Mouse (Mus musculus) kidney, embryonic 16.5 days (tissue): ENCODE data around the gene Dusp5. TPM values are rescaled to one million over a fixed set of nuclear protein-coding genes. Genes with fewer than 3 reads are reported as not detected.

Experiments used
- ATAC-seq: fragments of 200-750 bp; cut with Nextera tagmentation; 2 replicates; pipeline ENCODE4 v1.8.0; 2017; ENCODE audit warnings: moderate TSS enrichment; ENCODE audit not compliant: low FRiP score, low TSS enrichment
- H3K27ac ChIP-seq: fragments of 300-500 bp; sonication (generic); 2 replicates; pipeline ENCODE4 v1.5.1; 2014; ENCODE audit warnings: low read length
- H3K27me3 ChIP-seq: fragments of 300-500 bp; sonication (generic); 2 replicates; pipeline ENCODE4 v1.6.1; 2014; ENCODE audit warnings: low read length, control low read depth, mixed read lengths; ENCODE audit not compliant: insufficient read depth
- H3K36me3 ChIP-seq: fragments of 300-500 bp; sonication (generic); 2 replicates; pipeline ENCODE4 v1.6.1; 2014; ENCODE audit warnings: low read length, control low read depth, mixed read lengths; ENCODE audit not compliant: insufficient read depth
- H3K4me1 ChIP-seq: fragments of 300-500 bp; sonication (generic); 2 replicates; pipeline ENCODE4 v1.6.1; 2014; ENCODE audit warnings: low read length, control low read depth, mixed read lengths; ENCODE audit not compliant: insufficient read depth
- H3K4me2 ChIP-seq: fragments of 300-500 bp; sonication (generic); replicated peaks from 2 replicates; pipeline ENCODE4 v1.6.1; 2014; ENCODE audit warnings: low read depth, low read length
- H3K4me3 ChIP-seq: fragments of 300-500 bp; sonication (generic); 2 replicates; pipeline ENCODE4 v1.5.1; 2014; ENCODE audit warnings: mild to moderate bottlenecking, low read length
- H3K9ac ChIP-seq: fragments of 300-500 bp; sonication (generic); replicated peaks from 2 replicates; pipeline ENCODE4 v1.6.1; 2014; ENCODE audit warnings: low read length
- H3K9me3 ChIP-seq: fragments of 300-500 bp; sonication (generic); 2 replicates; pipeline ENCODE4 v1.6.1; 2016; ENCODE audit warnings: low read length, control low read depth
- WGBS: fragments of 180-500 bp; shearing (Covaris S2); extraction: QIAGEN DNeasy Blood & Tissue Kit; methylation state at CpG from one replicate; pipeline ENCODE4 v1.1.7; 2014; 5-methylcytosine and 5-hydroxymethylcytosine counted together
- polyA plus RNA-seq: library from polyadenylated mRNA; unstranded; fragments of >200 nt; fragmentation: Nextera tagmentation; extraction: Ambion mirVana; gene quantifications from 2 replicates; pipeline ENCODE4 v1.2.1, GENCODE M21; 2015

Dusp5 gene
- polyA plus RNA-seq, 1 experiment from 2014 or later, result 9.6 TPM

DNA sequence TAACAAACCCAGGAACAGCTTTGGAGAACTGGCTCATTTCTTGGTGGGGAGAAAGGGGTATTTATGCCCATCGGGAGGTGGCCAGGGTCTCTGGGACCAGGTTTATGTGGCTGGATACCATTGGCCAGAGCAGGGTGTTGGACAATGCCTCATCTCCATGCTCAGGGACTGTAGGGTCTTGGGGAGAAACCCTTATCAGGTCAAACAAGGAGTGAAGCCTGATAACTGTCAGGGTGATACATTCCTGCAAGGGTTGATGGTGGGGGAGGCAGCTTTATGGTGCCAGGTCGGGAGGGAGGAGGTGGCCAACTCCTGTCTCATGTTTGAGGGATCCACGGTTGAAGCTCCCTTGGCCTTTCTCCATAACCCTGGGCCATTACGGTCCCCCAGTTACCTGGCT is 42.1 kb downstream of the Dusp5 start:
- Histone ChIP-seq H3K4me3 (no peak overlapping the region), H3K36me3 (no peaks in the 10 kb centered on the region), H3K27ac (no peak overlapping the region), H3K27me3 (no peaks in the 10 kb centered on the region), H3K9ac (no peak overlapping the region), H3K9me3 (peaks cover 6% of the 10 kb centered on the region; the same call in 1 of the 2 replicates), H3K4me1 (no peaks in the 10 kb centered on the region), H3K4me2 (no peak overlapping the region)
- 75% methylated on average over 4 of the region's 4 CpGs for whole genome bisulfite sequencing
- no peak for ATAC-seq

DNA sequence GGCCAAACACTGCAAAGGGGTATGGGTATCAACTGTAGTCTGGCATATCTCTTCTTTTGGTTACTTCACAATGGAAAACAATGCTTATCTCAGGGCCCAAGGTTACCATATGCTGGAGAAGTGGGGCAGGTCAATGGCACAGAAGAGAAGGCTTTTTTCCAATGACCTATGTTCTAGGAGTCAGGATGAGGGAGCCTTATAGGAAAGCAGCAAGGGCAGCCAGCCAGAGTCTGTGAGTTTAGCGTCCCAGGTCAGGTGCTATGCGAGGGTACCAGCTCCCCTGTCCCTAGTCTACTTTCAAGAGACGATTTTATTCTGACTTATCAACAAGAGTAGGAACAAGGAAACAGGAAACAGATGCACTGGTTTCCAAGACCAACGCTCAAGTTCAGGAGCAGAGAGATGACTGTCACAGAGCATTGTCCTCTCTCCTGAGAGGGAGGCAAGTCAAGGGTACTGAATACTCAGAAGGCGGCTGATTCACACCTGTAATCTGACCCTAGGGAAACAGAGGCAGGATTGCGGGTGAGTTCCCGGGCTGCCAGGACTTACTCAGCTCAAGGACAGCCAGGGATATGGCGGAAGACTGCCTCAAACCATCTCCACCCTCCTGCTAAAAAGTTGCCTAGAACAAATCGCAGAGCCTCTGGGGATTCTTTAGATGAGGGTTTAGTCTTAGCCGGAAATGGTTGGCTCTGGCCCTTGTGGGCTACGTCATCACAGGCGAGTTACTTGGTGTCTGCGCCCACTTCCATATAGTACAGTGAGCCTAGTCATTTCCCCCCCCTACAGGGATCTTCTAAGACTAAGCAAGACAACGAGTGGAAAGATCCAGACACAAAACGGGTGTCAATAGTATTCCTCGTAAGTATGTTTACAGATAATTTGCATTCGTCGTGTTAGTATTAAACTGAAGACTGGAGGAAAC is 42.9 kb downstream of the Dusp5 start:
- WGBS, result 77% methylated on average over 18 of the region's 18 CpGs
- Histone ChIP-seq H3K27me3 (no peaks in the 10 kb centered on the region), H3K9me3 (peaks cover 5% of the 10 kb centered on the region; the same call in 1 of the 2 replicates), H3K4me2 (no peak overlapping the region), H3K4me1 (0 out of 2 replicates have a peak, but pooled peaks cover 1% of the 10 kb centered on the region), H3K36me3 (no peaks in the 10 kb centered on the region), H3K9ac (no peak overlapping the region), H3K4me3 (no peak overlapping the region), H3K27ac (no peak overlapping the region)
- no peak for ATAC-seq

DNA sequence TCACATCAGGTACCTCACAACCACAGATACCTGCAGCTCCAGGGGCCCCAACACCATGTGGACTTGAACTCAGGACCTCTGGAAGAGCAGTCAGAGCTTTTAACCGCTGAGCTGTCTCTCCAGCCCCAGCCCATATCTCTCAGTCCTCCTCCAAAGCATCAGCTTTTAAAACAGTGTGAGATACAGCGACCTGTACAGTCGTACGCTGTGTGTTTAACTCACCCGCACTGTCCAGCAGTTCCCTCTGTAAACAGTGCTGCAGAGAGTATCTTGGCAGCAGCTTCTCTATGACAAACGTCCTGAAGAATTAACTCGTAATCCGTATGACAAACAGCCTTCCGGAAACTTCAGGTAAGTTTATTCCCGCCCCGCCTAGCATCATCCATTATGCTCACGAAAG is 43.7 kb downstream of the Dusp5 start:
- no peaks in the 10 kb centered on the region for H3K36me3 ChIP-seq
- ATAC-seq, result no peak
- no peak overlapping the region for H3K27ac ChIP-seq
- no peak overlapping the region for H3K4me3 ChIP-seq
- no peak overlapping the region for H3K4me2 ChIP-seq
- H3K27me3 ChIP-seq, result no peaks in the 10 kb centered on the region
- no peak overlapping the region for H3K9ac ChIP-seq
- no peaks in the 10 kb centered on the region for H3K9me3 ChIP-seq
- 75% methylated on average over 12 of the region's 12 CpGs for WGBS
- 0 out of 2 replicates have a peak, but pooled peaks cover 5% of the 10 kb centered on the region for H3K4me1 ChIP-seq

DNA sequence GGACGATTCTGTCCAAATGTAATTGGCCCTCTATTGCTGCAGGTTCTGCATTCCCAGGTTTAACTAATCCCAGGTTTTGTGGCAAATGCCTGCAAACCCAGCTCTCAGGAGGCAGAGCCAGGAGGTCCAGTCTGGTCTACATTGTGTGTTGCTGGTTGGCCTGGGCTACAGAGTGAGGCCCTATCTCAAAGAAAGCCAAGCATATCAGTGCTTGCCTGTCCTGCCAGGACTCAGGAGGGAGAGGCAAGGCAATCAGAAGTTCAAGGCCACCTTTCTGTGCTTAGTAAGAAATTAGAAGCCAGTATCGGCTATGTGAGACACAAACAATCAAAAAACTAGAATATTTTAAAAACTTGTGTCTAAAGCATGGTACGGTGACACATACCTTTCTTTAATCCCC is 44.2 kb downstream of the Dusp5 start:
- H3K4me3 ChIP-seq, result no peak overlapping the region
- no peak overlapping the region for H3K27ac ChIP-seq
- H3K27me3 ChIP-seq, result no peaks in the 10 kb centered on the region
- H3K9ac ChIP-seq, result no peak overlapping the region
- WGBS, result 89% methylated on average over 3 of the region's 3 CpGs
- H3K9me3 ChIP-seq, result no peaks in the 10 kb centered on the region
- no peak for ATAC-seq
- H3K4me2 ChIP-seq, result no peak overlapping the region
- no peaks in the 10 kb centered on the region for H3K36me3 ChIP-seq
- 0 out of 2 replicates have a peak, but pooled peaks cover 5% of the 10 kb centered on the region for H3K4me1 ChIP-seq

- Histone ChIP-seq H3K9ac (no peak overlapping the region), H3K4me3 (no peak overlapping the region), H3K4me2 (no peak overlapping the region), H3K27ac (no peak overlapping the region), H3K4me1 (0 out of 2 replicates have a peak, but pooled peaks cover 5% of the 10 kb centered on the region), H3K9me3 (no peaks in the 10 kb centered on the region), H3K27me3 (no peaks in the 10 kb centered on the region), H3K36me3 (no peaks in the 10 kb centered on the region)
- ATAC-seq, result no peak
- WGBS, result 64% methylated on average over 8 of the region's 8 CpGs
Observed at GRCm38 (mm10) chr19:53574131-53574530, 45.2 kb downstream of the Dusp5 start.

GRCm38 (mm10) chr19:53574546-53574945 is 45.6 kb downstream of the Dusp5 start:
- 87% methylated on average over 7 of the region's 7 CpGs for WGBS
- Histone ChIP-seq H3K27me3 (no peaks in the 10 kb centered on the region), H3K9ac (no peak overlapping the region), H3K27ac (no peak overlapping the region), H3K4me2 (no peak overlapping the region), H3K9me3 (no peaks in the 10 kb centered on the region), H3K4me1 (0 out of 2 replicates have a peak, but pooled peaks cover 5% of the 10 kb centered on the region), H3K36me3 (no peaks in the 10 kb centered on the region), H3K4me3 (no peak overlapping the region)
- ATAC-seq, result no peak

GRCm38 (mm10) chr19:53575296-53576010 is 46.5 kb downstream of the Dusp5 start:
- WGBS, result 92% methylated on average over 4 of the region's 4 CpGs
- Histone ChIP-seq H3K4me2 (no peak overlapping the region), H3K36me3 (no peaks in the 10 kb centered on the region)

GRCm38 (mm10) chr19:53576061-53576460 is 47.2 kb downstream of the Dusp5 start:
- Histone ChIP-seq H3K4me3 (no peak overlapping the region), H3K4me2 (no peak overlapping the region), H3K9me3 (no peaks in the 10 kb centered on the region), H3K9ac (no peak overlapping the region), H3K36me3 (no peaks in the 10 kb centered on the region), H3K27ac (no peak overlapping the region), H3K4me1 (0 out of 2 replicates have a peak, but pooled peaks cover 5% of the 10 kb centered on the region), H3K27me3 (no peaks in the 10 kb centered on the region)
- WGBS, result 72% methylated on average over 7 of the region's 7 CpGs
- no peak for ATAC-seq

More at GRCm38 (mm10) chr19:53575296-53576010, 46.5 kb downstream of the Dusp5 start:
- Histone ChIP-seq H3K4me3 (no peak overlapping the region), H3K9ac (no peak overlapping the region), H3K27me3 (no peaks in the 10 kb centered on the region), H3K9me3 (no peaks in the 10 kb centered on the region), H3K27ac (no peak overlapping the region), H3K4me1 (0 out of 2 replicates have a peak, but pooled peaks cover 5% of the 10 kb centered on the region)
- ATAC-seq, result no peak

- H3K4me2 ChIP-seq, result no peak overlapping the region
- 0 out of 2 replicates have a peak, but pooled peaks cover 5% of the 10 kb centered on the region for H3K4me1 ChIP-seq
- no peak for ATAC-seq
- H3K27me3 ChIP-seq, result no peaks in the 10 kb centered on the region
- H3K9me3 ChIP-seq, result no peaks in the 10 kb centered on the region
- WGBS, result 45% methylated on average over 11 of the region's 11 CpGs
- H3K36me3 ChIP-seq, result no peaks in the 10 kb centered on the region
- H3K9ac ChIP-seq, result no peak overlapping the region
- H3K4me3 ChIP-seq, result no peak overlapping the region
- no peak overlapping the region for H3K27ac ChIP-seq
Observed at GRCm38 (mm10) chr19:53577025-53577800, 48.3 kb downstream of the Dusp5 start.
